Mouse (Mus musculus): ENCODE results near the gene Olfr56.
"Not testable (repeated sequence)": the region's sequence is repeated elsewhere in the genome, so short reads cannot be mapped to it uniquely, and the experiment has no call there.

Olfr56 gene

DNA sequence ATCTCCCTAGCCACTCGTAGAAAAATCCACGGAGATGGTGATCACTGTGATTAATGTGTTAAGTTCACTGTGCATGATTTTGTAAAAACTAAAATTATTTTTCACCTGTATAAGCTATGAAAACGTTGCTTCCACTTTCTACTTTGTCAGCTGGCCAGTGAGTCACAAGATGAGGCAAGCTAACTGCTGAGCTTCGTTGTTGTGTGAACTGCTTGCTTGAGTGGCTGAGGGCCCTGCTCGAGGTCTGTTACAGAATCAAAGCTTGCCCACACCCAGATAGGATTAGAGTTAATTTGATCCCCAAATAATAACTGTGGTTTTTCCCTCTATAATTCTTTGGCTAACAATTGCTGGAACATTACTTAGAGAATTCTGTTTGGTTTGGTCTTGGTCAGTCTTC is 73.2 kb downstream of the Olfr56 start:
- DNase-seq (ENCODE audit: extremely low read depth, low read depth, low spot score) = not testable (repeated sequence)

DNA sequence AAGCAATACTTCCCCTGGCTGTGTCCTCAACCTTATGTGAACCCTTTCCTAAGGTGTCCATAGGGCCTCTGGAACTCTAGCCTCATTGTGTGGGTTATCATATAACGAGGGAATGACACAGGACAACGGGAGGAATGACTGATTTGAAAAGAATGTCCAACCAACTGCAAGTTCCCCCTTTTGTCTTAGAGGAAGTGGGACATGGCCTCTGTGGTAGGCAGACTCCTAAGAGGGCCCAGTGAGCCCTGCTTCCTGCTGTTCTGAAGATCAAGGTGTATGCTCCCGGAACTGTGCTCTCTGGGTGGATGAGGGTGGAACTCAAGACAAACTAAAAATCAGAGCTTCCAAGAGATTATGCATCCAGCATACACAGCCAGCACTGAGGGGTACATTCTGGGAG is 81.4 kb downstream of the Olfr56 start:
- DNase-seq (ENCODE audit: extremely low read depth, low read depth, low spot score) = not testable (repeated sequence)

DNA sequence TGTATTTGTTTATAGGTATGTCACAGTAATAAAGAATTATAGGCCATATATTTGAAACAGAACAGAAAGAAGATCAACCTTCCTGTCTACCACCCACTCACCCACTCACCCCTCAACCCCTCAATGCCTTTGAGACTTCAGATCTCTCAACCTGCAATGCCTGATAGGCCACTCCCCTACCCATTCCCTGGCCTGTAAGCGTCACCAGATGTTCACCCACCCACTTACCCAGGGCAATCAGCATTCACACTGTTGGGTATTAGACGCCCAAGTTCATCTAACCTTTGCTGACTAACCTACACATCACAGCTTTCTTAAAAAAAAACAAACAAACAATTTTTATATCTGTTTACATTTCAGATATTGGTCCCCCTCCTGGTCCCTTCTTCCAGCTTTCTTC is 83.2 kb downstream of the Olfr56 start:
- not testable (repeated sequence) for DNase-seq (ENCODE audit: extremely low read depth, low read depth, low spot score)

DNA sequence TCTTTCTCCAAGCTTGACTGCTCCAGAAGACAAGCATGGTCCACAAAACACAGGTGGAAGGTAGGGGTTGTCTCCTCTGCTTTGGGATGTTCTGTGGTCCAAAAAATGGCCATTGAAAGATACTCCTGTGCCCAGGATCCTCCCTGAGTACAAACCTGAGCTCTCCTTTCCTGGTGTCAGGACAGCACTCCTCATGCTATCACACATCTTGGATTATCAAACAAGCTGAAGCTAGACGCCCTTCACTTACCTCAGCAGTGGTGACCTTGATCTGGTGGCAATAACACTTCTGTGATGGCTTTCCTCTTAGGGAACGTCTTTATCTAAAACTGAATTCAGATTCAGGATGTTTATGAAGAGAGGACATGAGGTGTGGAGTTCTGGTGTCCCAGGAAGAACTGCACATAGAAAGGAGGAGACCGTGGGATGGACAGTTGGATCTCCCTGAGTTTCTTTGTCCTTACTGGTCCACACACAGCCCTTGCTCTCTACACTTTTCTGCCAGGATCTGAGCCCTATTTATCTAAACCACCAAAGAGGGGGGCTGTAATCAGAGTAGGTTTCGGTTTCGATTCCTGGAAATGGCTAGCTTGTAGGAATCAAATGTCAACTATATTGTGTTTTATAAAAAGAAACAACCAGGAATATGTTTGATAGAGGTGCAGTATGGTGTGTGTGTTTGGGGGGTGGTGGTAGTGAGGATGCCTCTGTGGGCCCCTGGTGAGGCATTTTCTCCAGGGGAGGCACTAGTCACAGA is 85.2 kb downstream of the Olfr56 start, which contains the start of gene Tgtp2:
Gene Tgtp2, minus strand, starts transcription at position 494 of the 757 bp plus-strand sequence.
- DNase-seq (ENCODE audit: extremely low read depth, low read depth, low spot score) = not testable (repeated sequence)

DNA sequence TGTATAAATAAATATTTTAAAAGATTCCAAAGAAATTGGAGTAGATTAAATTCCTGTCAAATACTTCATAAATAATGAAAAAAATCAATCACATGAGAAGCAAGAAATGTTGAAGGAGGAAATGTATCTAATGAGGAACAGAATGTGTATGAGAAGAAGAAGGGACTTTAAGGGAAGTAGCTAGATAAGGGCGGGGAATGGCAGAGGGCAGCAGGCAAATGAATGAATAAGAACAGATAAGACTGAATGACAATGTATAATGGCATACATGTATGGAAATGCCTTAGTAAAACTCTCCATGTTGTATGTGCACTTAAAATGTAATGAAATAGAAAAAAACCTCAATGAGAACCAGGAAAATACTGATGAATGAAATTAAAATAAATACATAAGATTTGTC is 89.7 kb downstream of the Olfr56 start:
- no peak for DNase-seq (ENCODE audit: extremely low read depth, low read depth, low spot score)

DNA sequence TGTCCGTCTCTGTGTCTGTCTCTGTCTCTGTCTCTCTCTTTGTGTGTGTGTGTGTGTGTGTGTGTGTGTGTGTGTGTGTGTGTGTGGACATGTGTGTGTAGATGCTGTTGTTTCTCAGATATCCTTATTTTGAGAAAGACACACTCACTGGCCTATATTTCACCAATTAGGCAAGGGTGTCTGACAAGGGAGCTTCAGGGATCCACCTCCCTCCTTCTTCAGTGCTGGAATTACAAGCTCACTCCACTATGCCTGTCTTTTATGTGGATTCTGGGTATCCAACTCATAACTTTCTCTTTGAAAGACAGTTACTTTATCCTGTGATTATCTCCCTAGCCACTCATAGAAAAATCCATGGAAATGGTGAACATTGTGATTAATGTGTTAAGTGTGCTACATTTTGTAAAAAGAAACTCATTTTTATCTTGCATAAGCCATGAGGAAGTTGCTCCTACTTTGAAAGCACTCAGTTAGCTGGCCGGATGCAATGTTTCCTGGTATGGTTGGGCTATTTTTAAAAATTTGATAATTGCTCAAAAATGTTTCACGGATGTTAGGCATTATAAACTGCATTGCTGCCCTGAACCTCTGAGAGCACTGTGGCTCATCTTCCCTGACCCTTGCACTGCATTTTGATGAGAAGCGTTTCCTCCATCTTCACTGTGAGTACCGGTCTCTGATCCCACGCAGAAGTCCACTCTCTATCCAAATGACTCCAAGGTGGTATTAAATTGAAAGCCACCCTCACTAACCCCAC is 97.5 kb downstream of the Olfr56 start, which contains the start of gene Ifi47:
Gene Ifi47, plus strand, starts transcription at position 587 of the 757 bp plus-strand sequence.
- DNase-seq (ENCODE audit: extremely low read depth, low read depth, low spot score) = not testable (repeated sequence)

DNA sequence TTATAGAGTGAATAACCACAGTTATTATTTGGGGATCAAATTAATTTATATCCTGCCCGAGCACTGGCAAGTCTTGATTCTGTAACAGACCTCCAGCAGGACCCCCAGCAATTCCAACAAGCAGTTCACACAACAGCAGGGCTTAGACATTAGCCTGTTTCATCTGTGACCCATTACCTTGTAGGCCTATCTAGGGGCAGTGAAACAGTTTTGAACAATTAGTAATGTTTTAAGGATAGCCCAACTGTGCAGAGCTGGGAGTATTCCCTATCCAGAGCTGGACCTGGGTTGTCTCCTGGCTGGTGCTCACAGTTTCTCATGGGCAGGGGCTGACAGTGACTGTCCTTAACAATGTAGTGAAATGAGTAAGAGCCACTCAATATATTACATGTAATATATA is 98.3 kb downstream of the Olfr56 start:
- DNase-seq (ENCODE audit: extremely low read depth, low read depth, low spot score) = no peak

DNA sequence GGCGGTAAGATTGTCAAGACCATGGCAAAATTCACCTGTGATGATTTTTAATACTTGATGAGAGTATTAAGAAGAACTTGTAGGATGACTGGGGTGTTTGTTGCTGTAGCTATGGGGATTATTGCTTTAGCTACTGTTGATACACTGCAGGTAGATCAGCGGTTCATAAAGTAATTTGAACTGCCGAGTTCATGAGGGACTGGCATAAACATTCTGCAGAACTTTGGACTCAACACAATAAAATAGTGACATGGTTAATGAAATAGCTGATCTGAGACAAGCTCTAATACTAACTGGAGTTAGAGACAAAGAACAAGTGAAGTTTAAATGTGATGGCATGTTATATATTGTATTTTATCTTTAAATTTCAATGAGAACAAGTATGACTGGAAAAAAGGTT is 100.0 kb downstream of the Olfr56 start:
- no peak for DNase-seq (ENCODE audit: extremely low read depth, low read depth, low spot score)

DNA sequence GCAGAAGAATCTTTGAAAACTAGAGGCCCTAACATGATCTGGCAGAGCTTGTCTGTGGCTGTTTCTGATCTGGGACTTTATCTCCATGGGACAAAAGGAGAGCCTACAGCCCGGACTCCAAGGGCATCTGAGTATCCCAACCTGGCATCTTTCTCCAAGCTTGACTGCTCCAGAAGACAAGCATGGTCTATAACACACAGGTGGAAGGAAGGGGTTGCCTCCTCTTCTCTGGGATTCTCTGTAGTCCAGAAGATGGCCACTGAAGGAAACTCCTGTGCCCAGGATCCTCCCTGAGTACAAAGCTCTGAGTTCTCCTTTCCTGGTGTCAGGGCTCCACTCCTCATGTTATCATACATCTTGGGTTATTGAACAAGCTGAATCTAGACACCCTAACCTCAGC is 101.9 kb downstream of the Olfr56 start:
- no peak for DNase-seq (ENCODE audit: extremely low read depth, low read depth, low spot score)

DNA sequence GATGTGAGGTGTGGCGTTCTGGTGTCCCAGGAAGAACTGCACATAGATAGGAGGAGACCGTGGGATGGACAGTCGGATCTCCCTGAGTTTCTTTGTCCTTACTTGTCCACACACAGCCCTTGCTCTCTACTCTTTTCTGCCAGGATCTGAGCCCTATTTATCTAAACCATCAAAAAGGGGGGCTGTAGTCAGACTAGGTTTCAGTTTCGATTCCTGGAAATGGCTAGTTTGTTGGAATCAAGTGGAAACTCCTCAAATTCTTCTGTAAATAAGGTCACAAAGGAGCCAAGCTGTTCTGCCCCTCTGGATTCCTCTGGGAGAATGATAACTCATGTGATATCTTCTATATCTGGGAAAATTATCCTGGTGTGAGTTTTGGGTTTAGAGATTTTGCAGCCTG is 102.7 kb downstream of the Olfr56 start:
- DNase-seq (ENCODE audit: extremely low read depth, low read depth, low spot score) = no peak

DNA sequence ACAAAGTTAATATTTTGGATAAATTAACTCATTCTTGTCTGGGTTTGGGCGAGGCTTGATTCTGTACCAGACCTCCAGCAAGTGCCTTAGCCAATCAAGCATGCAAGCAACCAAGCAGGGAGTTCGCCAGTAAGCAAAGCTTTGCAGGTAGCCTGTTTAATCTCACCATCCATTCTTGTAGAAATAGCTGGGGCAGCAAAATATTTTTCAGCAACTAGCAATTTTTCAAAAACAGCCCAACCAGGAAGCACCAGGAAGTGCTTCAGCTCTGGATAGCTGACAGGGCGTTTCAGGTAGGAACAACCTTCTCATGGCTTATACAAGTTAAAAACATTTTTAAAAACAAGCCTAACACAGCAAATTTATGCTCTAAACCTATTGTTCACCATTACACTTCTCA is 103.2 kb downstream of the Olfr56 start:
- no peak for DNase-seq (ENCODE audit: extremely low read depth, low read depth, low spot score)

DNA sequence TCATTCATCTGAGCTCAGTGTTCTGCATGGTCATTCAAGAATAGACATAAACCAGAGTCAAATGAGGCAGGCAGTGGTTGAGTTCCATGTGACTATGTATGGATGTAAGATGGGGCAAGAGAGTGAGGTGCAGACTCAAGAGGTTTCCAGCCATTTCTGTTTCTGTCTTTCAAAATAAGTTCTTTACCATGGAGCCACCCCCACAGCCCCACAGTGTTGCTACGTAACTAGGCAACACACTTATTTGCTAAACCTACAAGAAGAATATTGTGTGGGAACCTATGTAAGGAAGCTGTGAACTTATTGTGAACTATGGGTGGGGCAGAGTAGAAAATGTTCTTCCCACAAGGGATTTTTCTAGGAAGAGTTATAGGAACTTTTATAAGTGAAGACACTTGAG is 104.5 kb downstream of the Olfr56 start:
- no peak for DNase-seq (ENCODE audit: extremely low read depth, low read depth, low spot score)

DNA sequence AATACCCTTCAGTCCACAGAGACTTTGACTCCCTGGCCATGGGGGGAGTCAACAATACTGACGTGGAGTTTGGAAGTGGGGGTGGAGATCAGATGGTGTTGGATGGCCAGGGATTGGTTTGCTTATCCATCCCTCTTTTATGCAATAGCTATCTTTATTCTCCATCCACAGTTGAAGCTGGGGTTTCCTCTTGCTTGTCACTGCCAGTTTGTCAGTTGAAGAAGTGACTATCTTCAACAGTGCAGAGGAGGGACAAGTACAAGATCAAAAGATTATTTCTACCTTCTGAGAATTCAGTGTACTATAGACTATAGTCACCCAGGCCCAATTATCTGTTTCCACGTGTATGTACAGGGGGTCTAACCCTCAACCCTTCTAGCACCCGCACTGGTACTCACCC is 105.1 kb downstream of the Olfr56 start:
- no peak for DNase-seq (ENCODE audit: extremely low read depth, low read depth, low spot score)

DNA sequence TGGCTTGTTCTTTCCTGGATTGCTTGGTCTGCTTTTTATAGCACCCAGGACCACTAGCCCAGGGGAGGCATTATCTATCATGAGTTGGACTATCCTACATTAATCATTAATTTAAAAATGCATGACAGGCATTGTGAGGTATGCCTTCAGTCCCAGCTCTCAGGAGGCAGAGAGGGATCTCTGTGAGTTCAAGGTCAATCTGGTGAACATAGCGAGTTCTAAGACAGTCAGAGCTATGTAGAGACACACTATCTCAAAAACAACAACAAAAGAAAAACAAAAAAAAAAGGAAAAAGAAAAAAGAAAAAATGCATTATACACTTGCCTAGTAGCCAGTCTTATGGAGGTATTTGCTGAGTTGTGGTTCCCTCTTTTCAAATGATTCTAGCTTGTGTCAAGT is 105.7 kb downstream of the Olfr56 start:
- DNase-seq (ENCODE audit: extremely low read depth, low read depth, low spot score) = no peak

DNA sequence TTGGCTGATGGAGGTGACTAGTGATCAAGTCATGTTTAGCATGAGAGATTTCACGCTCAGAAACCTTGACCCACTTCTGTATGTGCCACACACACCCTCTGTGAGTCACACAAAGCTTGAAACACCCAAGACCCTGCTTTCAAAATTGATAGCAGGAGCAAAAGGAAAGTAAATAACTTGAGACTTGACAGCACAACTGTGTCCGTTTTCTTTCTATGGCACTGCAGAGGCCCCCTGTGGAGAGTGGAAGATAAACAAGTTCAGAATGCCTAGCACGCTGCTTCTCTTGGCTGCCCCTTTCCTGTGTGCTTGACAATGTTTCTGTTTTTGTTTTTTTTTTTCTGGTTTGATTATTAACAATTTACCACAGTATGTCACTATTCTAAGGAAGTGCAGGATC is 106.2 kb downstream of the Olfr56 start:
- no peak for DNase-seq (ENCODE audit: extremely low read depth, low read depth, low spot score)

DNA sequence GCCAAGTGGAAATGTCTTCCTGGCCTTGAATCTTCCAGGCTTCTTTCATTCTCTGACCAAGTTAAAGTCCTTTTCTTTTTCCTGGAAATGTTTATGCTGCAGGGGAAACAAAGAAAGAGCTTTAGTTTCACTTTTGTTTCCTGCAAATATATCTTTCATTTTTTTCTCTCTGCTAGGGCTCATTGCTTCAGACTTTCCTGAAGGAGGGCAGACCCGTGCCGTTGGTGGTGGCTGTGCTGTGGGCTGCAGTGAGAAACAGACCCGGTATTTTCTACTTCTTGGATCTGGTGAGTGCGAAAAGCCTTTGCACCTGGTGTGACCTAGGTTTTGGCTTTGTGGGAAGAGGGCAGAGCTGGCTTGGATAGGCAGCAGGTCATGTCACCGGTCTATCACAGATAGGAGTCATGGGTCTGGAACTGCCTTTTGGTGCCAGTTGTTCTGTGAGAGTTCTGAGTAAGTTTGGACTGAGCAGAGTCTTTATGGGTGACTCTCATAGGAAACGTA is 108.2 kb downstream of the Olfr56 start:
- DNase-seq (ENCODE audit: extremely low read depth, low read depth, low spot score) = no peak

DNA sequence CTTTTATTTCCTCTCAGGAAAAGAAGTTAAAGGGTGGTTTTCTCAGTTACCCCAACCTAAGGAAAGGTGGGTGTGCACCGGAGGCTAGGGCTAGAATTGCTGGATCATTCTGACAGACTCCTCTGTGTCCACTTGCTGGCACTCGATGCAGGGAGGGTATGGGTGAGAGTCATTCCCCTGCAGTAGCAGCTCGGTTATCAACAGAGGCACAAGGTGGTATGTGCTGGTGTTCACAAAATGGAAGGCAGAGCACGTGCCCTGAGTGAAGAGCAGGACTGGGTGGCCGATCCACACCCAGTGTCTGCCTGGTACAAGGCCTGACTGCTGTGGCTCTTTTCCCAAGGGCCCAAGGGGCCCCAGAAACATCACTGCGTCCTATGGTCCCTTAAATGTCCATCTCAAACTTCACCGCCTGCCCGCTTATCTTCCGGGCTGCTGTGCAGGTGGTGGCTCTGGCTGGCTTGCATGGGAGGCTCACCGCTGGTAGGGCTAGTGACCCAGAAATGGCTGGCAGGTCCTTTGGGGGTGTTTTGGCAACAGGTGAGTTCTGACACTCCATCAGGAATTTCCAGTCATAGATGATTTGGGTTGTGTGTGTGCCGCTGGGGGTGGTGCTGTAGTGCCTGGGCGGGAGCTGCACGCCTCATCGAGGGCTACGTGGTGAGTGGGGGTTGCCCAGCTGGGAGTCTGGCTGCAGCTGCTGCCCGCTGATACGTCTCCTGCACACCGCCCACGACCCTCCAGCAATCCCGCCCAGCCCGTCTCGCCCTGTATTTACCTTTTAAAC is 109.3 kb downstream of the Olfr56 start:
- no peak for DNase-seq (ENCODE audit: extremely low read depth, low read depth, low spot score)

DNA sequence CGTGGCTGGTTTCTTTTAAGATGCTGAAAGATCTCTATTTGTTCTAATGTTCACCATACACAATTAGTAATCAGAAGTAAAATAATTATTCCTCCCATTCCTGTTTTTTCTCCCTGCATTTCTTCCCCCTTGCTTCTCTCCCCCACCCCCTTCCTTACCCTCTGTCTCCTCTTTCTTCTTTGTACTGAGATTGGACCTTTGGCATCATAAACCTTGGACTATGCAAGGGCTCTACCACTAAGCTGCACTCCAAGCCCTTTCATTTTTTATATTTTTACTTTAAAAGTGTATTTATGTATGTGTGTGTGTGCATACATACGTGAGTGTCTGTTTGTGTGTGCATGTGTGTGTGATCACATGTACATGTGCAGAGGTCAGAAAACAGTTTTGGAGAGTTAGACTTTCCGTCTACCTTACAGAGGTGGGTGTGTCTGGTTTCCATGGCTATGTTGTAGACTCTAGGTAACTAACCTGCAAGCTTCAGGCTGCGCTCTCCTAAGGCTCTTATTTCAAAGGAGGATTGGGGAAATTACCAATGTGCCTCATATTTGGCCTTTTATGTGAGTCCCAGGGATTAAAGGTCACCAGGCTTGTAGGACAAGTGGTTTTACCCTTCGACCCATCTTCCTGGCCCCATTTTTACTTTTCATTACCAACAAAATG is 110.4 kb downstream of the Olfr56 start:
- DNase-seq (ENCODE audit: extremely low read depth, low read depth, low spot score) = no peak

DNA sequence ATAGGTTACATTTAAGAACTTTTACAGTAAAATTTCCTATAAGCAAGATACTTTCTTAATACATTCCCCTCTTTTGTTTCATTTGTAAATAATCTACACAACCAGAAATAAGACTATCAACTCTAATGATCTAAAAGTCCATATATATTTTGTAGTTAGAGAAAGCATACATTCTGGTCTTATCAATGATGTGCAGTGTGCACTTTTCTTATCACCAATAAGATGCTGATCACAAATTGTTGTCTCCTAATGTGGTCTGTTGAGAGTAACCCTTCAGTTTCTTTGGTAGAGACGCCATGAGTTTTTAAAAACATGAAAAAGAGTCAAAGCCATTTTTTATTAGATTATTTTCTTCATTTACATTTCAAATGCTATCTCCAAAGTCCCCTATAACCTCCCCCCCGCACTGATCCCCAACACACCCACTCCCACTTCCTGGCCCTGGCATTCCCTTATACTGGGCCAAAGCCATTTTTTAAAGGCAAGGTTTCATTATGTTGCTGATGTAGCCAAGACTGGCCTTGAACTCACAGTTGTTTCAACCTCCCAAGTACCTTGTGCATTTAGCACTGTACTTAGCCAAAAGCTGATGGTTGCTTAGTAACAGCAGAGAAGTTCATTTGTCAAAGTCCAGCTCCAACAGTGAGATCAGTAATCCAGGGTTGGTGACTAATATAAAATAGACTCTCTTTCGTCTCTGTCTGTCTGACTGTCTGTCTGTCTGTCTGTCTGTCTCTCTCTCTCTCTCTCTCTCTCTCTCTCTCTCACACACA is 111.2 kb downstream of the Olfr56 start:
- no peak for DNase-seq (ENCODE audit: extremely low read depth, low read depth, low spot score)

DNA sequence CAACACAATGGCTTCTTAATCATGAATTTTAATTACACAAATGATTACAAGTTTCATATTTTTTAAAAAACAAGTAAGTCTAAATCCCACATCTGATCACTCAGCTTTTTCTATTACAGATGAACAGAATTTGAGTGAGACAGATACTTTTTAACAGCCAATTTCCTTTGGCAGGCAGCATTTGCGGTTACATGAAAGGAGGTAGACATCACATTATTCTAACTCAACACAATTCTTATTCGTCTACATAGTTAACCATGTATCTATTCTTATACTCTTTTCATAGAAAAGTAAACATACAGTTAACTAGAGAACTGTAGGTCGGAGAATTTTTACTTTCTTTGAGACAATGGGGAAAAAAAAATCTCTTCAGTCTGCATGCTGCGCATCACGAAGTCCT is 111.9 kb downstream of the Olfr56 start:
- no peak for DNase-seq (ENCODE audit: extremely low read depth, low read depth, low spot score)
